Mouse (Mus musculus) CD4-positive helper T cell, adult 2 months (primary cell): ENCODE data around the gene Rgs5.

Source experiments
- DNase-seq: peaks from one replicate; pipeline ENCODE4 v3.0.0-alpha.2; 2012; ENCODE audit warnings: low read depth, missing footprints, low spot score

The Rgs5 gene

GRCm38 (mm10) chr1:169655256-169655655 lies at the start of gene Rgs5:
Rgs5 (plus strand) TSS chr1:169655501.
- DNase-seq, result no peak

DNA sequence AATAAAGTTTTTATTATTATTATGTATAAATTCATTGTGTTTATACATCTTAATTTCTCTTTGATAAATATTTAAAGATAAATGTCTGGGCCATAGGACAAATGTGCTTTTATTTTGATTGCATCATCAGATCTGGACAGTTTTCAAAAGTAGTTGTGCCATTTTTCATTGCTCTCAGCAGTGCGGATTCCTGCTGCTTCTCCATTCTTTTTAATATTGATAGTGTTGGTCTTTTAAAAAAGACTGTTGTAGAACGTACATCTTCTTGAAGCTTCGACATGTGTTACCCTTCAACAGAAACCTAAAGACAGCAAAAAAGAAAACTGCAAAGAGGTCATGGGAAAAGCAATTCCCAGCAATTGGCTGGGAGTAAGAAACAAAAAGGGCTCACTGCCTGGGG lies 49.1 kb upstream of the Rgs5 start:
- DNase-seq, result no peak

GRCm38 (mm10) chr1:169629738-169630137 lies 25.6 kb upstream of the Rgs5 start:
- DNase-seq, result no peak

DNA sequence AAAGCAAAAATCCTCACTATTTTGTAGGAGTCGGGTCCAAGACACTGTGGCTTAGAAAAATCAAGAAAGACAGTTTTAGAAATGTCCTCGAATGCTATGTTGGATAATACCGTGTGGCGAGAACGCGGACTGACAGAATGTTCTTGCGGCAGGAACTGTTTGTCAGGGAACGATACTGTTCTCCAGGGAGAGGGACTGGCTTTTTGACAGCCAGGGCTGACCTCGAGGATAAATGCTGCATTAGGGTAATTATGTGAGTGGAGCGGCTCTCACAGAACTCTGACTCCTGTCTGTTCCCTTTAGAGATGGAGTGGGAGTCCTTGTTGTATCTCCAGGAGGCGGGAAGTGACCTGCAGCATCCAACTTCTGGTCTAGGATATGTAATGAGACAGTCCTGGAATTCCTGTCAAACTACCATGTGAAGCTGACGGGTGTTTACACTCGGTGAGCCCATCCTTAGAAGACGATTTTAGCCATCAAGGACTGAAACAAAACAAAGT lies 18.0 kb upstream of the Rgs5 start:
- no peak for DNase-seq

- DNase-seq, result no peak
These were observed 10.2 kb upstream of the Rgs5 start for GRCm38 (mm10) chr1:169644884-169645653.

DNA sequence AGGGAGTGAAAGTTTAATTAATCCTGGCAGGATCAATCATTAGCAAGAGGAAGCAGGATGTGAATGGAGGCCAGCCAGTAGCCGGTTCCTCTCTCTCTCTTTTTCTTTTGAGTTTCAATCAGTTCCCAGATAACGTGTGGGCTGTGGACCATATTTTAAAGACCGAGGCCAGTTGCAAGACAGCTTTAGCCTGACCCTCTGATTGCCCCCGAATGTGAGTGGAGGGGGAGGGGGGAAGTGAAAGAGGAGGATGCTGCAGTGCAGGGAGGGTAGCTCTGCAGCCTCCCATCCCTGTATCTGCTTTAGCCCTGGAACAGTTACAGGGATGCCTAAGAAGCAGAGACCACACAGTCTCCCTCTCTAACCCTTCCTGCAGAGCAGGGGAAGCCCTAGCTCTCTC lies 4.2 kb downstream of the Rgs5 start:
- no peak for DNase-seq

DNA sequence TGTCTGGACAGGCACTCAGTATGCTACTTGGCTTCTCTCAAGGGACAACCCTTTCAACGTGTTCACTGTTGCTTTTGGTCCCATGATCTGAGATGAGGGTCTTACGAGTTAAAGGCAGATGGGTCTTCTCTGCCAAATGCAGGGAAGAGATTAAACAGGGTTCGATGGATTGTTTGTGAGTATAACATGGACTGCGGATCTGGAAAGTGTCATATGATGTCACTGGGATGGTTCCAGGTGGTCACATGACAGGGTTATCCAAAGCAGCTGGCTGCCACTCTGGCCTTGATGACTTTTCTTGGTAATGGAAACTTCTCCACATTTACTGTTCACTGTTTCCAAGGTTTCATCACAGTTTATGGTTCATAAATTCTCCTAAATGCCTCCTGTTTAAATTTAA lies 12.0 kb downstream of the Rgs5 start:
- DNase-seq, result no peak

DNA sequence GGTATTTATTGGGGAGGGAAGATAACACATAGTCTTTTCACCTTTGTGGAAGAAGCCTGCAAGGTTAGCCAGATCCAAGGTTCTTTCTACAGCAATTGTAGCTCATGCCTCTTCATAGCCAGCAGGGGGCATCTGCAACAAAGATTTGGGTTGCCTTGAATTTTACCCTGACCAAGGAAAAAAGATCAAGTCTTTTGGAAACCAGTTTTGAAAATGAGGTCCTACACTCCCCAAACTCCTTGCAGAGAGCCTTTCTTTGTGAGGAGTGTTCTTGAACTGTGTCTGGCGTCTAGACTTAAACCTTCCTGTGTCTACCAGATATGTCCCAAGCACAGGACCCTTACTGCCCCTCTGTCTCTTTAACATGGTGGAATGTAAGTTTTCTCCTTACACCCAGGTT lies 15.4 kb downstream of the Rgs5 start:
- DNase-seq, result no peak

DNA sequence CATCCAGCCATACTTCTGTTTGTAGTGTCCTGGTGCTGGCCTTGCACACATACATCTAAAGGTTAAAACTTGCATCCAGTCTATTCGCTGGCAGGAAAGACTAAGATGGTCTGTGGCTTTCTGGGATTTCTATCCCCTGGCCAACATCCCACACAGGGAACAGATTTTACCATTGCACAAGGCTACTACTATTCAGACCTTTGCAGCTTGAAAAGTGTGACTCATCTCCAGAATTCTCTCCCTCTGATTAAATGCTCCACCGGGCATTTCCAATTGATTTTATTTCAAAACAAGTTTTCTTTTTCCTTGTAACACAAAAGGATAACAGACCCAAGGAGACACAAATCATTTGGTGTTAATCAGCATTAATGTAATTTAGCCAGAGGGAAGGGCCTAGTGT lies 16.5 kb downstream of the Rgs5 start:
- no peak for DNase-seq

GRCm38 (mm10) chr1:169672272-169672671 lies 17.0 kb downstream of the Rgs5 start:
- no peak for DNase-seq

DNA sequence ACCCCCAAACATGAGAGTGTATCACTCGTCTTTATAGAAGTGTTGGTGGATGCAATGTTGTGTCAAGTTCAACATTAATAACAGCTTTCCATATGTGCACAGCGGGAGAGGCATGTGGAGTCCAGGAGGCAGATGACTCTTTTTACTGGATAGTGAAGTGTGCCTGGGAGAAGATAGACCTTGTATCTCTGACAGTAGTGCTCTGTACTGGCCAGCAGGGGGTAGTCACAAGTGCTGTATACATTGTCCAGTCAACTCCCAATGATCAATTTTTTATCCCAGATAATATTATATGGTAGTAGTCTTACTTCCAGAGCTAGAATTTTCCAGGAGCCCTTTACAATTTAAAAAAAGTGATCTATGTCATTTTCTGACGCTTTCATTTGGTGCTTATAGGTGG lies 18.8 kb downstream of the Rgs5 start:
- no peak for DNase-seq

DNA sequence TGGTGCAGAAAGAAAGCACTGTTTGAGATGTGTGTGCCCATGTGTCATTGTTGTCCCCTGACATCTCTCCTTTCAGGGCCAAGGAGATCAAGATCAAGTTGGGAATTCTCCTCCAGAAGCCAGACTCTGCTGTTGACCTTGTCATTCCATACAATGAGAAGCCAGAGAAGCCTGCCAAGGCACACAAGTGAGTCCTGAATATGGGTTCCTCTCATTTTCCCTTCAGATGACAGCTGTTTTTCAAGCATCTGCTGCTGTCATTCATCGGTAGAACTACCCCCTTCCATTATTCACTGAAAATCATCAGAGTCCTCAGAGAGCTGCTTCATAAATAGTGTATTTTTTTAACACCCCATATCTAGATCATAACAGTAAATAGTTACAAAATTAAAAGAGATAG lies 21.4 kb downstream of the Rgs5 start:
- no peak for DNase-seq

GRCm38 (mm10) chr1:169680455-169681208 lies 25.3 kb downstream of the Rgs5 start:
- no peak for DNase-seq

GRCm38 (mm10) chr1:169682775-169683497 lies 27.6 kb downstream of the Rgs5 start:
- DNase-seq, result no peak

DNA sequence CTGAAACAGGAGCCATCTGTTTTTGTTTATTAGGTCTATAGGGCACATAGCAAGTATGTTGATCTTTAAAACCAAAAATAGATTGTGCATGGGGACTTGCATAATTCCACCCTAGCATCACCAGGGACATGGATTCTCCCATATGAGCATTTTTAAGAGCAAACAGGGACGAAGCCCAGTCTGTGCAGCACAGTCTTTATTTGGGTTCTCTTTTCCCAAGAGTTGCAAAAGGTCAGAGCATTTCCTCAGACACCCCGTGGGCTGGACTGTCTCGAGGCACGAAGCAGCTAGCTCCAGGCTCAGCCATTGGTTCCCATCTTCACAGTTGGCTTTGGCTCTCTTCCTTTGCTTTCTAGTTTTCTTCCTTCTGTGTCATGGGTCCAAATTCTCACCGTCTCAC lies 30.0 kb downstream of the Rgs5 start:
- no peak for DNase-seq

GRCm38 (mm10) chr1:169693040-169693439 lies 37.7 kb downstream of the Rgs5 start:
- DNase-seq, result no peak

- no peak for DNase-seq
These were observed 38.2 kb downstream of the Rgs5 start for GRCm38 (mm10) chr1:169693537-169693936.

GRCm38 (mm10) chr1:169695356-169695755 lies 40.1 kb downstream of the Rgs5 start:
- DNase-seq, result no peak

DNA sequence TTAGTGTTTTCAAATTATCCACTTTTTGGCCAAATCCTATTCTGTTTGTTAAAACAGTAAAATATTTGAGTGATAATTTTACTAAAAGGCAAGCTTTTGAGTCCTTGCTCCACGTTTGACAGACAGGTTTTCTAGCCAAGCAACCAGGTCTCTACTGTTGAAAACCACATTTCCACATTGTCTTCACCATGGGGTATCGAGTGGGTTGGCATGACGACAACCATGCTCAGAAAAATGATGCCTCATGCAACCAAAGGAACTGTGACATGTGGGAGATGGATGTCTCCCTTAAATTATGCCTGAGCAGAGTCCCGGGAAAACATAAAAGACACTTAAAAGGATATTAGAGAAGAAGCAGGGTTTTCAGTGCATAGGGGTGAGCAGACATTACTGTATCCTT lies 41.9 kb downstream of the Rgs5 start:
- DNase-seq, result no peak

GRCm38 (mm10) chr1:169699184-169699583 lies 43.9 kb downstream of the Rgs5 start:
- DNase-seq, result no peak

DNA sequence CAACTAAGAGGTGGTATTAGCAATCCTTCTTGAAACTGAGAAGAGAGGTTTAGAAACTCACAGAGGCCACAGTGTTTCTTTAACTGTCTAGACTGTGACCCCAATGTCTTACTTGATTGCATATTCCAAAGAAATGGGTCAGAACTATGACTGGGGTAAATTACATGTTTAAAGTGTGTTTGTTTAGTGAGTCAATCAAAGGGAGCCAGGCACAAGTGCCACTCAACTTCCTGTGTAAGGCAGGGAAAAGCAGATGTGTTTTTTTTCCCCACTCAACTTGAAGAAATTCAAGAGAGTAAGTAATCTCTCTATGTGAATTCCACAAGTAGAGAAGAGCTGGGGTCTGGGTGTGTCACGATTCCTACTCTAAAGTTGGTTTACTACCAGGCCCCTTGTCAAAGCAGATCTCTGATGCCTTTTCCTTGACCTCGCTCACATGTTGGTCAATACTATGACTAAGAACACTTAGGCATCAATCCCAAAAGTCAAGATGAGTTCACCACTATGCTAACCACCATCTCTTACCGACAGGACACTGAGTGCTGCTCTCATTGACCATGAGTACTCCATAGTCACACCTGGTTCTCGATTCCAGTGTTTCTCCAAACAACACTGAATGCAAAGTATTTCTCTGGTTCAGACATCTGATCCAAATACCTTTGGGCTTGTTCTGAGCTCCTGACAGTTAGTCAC lies 49.2 kb downstream of the Rgs5 start:
- DNase-seq, result no peak

GRCm38 (mm10) chr1:169721836-169722235 lies 66.5 kb downstream of the Rgs5 start:
- DNase-seq, result no peak
